Mouse (Mus musculus): ENCODE data around the gene Card6. TPM values are rescaled to one million over a fixed set of nuclear protein-coding genes. Genes with fewer than 3 reads are reported as not detected.

Gene Card6
- total RNA-seq (2023): 21.1 and 23.7 TPM in 2 replicates

DNA sequence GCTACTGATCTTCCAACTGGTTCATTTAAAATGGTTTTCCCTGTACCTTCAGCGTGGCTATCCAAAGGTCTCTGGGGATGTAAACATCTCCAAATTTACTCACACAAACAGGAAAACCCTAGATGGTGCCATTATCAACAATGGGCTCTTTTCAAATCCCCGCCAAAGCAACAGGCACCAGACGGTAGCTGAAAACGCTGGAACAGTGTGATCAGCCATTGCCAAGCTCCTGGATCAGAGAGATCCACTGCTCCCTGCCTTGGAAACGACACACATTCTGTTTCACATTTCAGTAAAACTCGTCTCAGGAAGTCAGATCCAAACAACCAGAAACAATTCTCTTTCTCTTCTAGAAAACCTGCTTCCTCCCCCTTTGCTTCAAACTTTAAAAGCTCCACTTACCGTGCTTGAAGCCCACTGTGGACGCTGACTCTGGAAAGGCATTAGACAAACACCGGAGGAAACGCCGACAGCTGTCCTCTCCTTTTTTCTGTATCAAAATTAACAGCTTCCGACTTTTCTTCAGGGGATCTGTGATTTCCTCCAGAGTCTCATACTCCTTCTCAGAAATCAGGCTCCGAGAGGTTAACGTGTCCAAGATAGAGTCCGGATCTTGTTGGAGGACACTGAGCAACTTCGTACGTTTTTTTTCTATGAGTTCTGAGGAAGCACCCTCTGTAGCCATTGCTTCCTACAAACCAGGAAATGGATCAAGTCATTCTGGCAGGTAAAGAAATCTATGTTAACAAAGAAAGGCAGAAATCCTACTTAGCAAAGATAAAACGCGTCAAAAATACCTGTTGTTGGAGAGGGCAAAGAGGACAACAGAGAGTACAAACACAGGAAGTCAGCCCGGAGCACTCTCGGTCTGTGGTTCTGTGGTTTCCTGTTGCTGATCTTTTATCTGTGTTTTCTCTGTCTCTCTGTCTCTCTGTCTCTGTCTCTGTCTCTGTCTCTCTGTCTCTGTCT, at the start of gene Card6:
TSS of gene Card6 (minus strand) at position 854 of the 969 bp plus-strand sequence.

DNA sequence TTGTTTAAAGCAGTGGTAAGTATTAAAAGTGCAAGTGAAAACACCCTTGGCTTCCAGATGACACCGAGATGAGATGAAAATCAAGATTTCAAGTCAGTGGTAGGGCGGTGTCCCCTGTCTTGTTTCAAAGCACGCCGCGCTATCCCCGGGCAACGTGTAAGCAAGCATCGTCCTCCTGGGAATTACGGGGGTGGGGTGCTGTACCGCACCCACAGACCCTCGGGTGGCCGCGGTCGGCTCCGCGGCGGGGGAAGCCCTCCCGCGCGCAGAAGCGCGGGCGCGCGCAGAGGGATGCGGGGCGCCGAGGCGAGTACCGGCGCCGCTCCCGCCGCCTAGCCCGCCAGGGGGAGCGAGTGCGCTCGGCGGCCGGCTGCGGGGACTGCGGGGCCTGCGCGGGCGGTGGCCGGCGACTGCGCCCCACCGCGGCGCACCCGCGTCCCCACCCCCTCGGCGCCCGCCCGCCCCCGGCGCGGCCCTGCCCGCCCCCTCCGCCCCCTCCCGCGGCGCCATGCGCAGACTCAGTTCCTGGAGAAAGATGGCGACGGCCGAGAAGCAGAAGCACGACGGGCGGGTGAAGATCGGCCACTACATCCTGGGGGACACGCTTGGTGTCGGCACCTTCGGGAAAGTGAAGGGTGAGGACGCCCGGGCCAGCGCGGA, 35.2 kb upstream of the Card6 start, which contains the start of gene Prkaa1:
TSS of gene Prkaa1 (plus strand) at position 501 of the 660 bp plus-strand sequence.

DNA sequence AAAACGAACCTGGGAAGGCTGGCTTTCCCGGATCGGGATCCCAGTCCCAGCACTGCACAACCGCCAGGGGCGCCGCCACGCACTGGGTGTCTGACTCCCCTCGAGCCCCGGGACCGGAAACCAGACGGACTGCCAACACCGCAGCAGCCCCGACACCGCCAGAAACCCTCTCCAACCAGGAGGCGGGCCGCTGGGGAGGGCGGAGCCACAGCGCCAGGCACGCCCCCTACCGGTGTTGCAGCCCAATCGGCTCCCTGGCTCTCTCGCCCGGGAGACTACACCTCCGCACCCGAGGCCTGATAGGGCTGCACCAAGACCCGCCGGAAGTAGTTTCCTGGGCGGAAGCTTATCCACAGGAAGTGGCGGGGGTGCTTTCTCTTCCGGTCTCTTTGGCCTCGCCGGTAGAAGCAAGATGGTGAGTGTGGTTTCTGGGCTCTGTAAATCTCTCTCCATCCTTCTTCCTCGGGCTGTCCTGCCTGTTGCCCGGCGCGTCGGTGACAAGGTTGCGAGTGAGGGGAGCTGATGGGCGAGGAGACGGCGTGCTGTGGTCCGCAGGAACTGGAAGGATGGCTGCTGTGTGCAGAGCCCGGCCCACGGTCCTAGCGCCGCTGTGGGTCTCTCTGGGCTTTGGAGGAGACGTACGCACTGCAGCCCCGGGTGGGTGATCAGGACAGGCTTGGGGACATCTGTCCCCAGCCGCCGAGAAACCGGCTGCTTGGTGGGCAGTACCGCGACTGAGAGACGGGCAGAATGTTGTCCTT, 8.1 kb upstream of the Card6 start, which contains the start of gene Rpl37:
TSS of gene Rpl37 (plus strand) at position 376 of the 761 bp plus-strand sequence.

DNA sequence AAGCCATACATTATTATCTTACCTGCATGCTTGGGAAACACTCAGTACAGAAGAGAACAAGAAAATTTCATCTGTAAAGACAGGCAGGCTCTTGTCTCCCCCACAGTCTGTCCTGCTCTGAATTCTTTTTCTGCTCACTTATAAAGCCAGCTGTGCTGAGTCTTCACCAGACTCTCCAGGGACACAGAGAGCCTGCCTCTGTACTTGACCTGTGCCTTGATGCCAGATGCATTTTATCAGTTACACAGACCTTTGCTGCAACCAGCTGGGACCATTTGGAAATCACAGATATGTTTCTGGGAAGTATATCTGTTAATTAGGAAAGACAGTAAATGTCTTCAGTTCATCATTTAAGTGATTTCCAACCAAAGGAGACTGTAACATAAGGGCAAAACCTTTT, 44.7 kb downstream of the Card6 start, which contains the start of gene C7:
TSS of gene C7 (minus strand) at position 106 of the 400 bp plus-strand sequence.

Other genes starting within 250 kb of the Card6 start
- not detected in 2 replicates for gene Mroh2b, start 209.8 kb downstream of the Card6 start, total RNA-seq (2023)
- not detected in 2 replicates for gene C7, start 44.8 kb downstream of the Card6 start, total RNA-seq (2023)
- 242 and 287 TPM in 2 replicates for gene Rpl37, start 8.1 kb upstream of the Card6 start, total RNA-seq (2023)
- gene Prkaa1, start 35.3 kb upstream of the Card6 start, total RNA-seq (2023): 23.9 and 25.2 TPM in 2 replicates
- gene Ttc33, start 77.0 kb upstream of the Card6 start, total RNA-seq (2023): 14.1 and 16.5 TPM in 2 replicates
- 16.6 and 20.9 TPM in 2 replicates for gene Ptger4, start 135.6 kb upstream of the Card6 start, total RNA-seq (2023)

Data from neutrophil, adult 65 days (primary cell).